Mouse (Mus musculus) liver, embryonic 15.5 days (tissue): ENCODE measurements around the gene Fscn2. TPM values are rescaled to one million over a fixed set of nuclear protein-coding genes. Genes with fewer than 3 reads are reported as not detected.
A peak's percentile ranks its signal among the peaks of the same experiment; 100 is the strongest.

Experiments used
- ATAC-seq: fragments of 200-750 bp; cut with Nextera tagmentation; 2 replicates; pipeline ENCODE4 v1.8.0; 2017; ENCODE audit warnings: moderate number of reproducible peaks, mild to moderate bottlenecking, moderate library complexity; ENCODE audit not compliant: insufficient read depth
- H3K27ac ChIP-seq: fragments of 300-500 bp; sonication (generic); replicated peaks from 2 replicates; pipeline ENCODE4 v1.5.1; 2015; ENCODE audit warnings: mild to moderate bottlenecking, inconsistent platforms
- H3K27me3 ChIP-seq: fragments of 300-500 bp; sonication (generic); 2 replicates; pipeline ENCODE4 v1.6.1; 2015; ENCODE audit warnings: mild to moderate bottlenecking, inconsistent platforms
- H3K36me3 ChIP-seq: fragments of 300-500 bp; sonication (generic); replicated peaks from 2 replicates; pipeline ENCODE4 v1.6.1; 2015; ENCODE audit warnings: moderate library complexity, mild to moderate bottlenecking, inconsistent platforms
- H3K4me1 ChIP-seq: fragments of 300-500 bp; sonication (generic); replicated peaks from 2 replicates; pipeline ENCODE4 v1.6.1; 2015; ENCODE audit warnings: inconsistent platforms
- H3K4me2 ChIP-seq: fragments of 300-500 bp; sonication (generic); 2 replicates; pipeline ENCODE4 v1.6.1; 2015; ENCODE audit warnings: moderate library complexity, mild to moderate bottlenecking, inconsistent platforms
- H3K4me3 ChIP-seq: fragments of 300-500 bp; sonication (generic); replicated peaks from 2 replicates; pipeline ENCODE4 v1.5.1; 2015; ENCODE audit warnings: mild to moderate bottlenecking, inconsistent platforms
- H3K9ac ChIP-seq: fragments of 300-500 bp; sonication (generic); 2 replicates; pipeline ENCODE4 v1.6.1; 2015; ENCODE audit warnings: moderate library complexity, mild to moderate bottlenecking, inconsistent platforms
- H3K9me3 ChIP-seq: fragments of 300-500 bp; sonication (generic); replicated peaks from 2 replicates; pipeline ENCODE4 v1.6.1; 2016; ENCODE audit warnings: inconsistent platforms
- WGBS: fragments of 180-500 bp; shearing (Covaris S2); methylation state at CpG from one replicate; pipeline ENCODE4 v1.1.7; 2015; ENCODE audit warnings: mixed read lengths; ENCODE audit not compliant: insufficient replicate concordance; 5-methylcytosine and 5-hydroxymethylcytosine counted together
- polyA plus RNA-seq: library from polyadenylated mRNA; unstranded; fragments of >200 nt; fragmentation: Nextera tagmentation; extraction: Ambion mirVana; gene quantifications from 2 replicates; pipeline ENCODE4 v1.2.1, GENCODE M21; 2015

Fscn2 gene
- polyA plus RNA-seq = not detected in 2 replicates

DNA sequence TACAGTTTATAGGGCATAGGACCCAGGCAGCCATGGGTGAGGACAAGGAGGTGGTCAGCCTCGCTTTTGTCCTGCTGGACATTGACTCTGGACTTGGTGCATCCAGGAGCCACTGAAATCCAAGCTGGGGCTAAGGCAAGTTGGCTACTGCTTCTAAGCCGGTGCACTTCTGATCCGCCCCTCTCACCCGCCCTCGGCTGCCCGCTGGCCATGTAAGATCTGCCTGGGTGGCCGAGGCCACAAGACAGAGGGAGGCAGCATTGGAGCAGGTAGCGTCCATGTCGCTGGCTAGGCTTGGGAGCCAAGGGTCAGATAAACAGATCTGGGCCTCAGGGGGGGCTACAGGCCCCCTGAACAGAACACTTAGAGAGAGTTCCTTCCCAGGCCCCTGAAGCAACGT, at the start of gene Fscn2:
Fscn2 (plus strand) TSS at position 240 of the 400 bp plus-strand sequence.
- H3K9me3 ChIP-seq = no peaks in the 10 kb centered on the region
- no peak within 1 kb of the TSS for H3K4me3 ChIP-seq
- ATAC-seq = no peak
- peaks cover 12% of the 10 kb centered on the region; the same call in 1 of the 2 replicates for H3K27me3 ChIP-seq
- H3K36me3 ChIP-seq = no peaks in the 10 kb centered on the region
- H3K4me2 ChIP-seq = no peak within 1 kb of the TSS
- 75% methylated on average over 10 of the region's 10 CpGs for WGBS
- H3K9ac ChIP-seq = no peak within 1 kb of the TSS
- H3K27ac ChIP-seq = no peak within 1 kb of the TSS
- H3K4me1 ChIP-seq = peaks cover 20% of the 10 kb centered on the region

DNA sequence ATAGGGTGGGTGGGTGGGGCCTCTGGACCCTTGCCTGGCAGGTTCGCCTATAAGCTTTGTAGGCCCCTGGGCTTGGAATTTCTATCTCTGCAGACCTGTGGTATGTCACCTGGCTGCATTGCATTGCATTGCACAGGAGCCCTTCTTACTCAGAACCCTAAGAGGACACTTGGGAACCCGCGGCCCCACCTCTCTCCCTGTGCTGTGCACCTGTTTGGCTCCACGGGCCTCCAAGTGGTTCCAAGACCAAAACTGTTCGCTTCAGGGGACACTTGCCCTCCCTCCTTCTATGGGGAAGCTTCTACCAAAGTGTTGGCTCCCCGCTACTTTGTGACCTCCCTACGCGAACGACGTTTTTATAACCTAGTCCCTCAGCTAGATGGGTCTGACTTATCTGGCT, 49.8 kb upstream of the Fscn2 start:
- H3K9ac ChIP-seq = peak overlapping the region; percentile 70; the same call in 1 of the 2 replicates
- H3K4me3 ChIP-seq = peak overlapping the region; percentile 64
- ATAC-seq = no peak
- H3K4me1 ChIP-seq = peaks cover 58% of the 10 kb centered on the region
- 63% methylated on average over 10 of the region's 10 CpGs for whole genome bisulfite sequencing
- peaks cover 44% of the 10 kb centered on the region for H3K27me3 ChIP-seq
- peak overlapping the region; percentile 51 for H3K27ac ChIP-seq
- H3K9me3 ChIP-seq = no peaks in the 10 kb centered on the region
- no peaks in the 10 kb centered on the region for H3K36me3 ChIP-seq
- peak overlapping the region; percentile 95 for H3K4me2 ChIP-seq

DNA sequence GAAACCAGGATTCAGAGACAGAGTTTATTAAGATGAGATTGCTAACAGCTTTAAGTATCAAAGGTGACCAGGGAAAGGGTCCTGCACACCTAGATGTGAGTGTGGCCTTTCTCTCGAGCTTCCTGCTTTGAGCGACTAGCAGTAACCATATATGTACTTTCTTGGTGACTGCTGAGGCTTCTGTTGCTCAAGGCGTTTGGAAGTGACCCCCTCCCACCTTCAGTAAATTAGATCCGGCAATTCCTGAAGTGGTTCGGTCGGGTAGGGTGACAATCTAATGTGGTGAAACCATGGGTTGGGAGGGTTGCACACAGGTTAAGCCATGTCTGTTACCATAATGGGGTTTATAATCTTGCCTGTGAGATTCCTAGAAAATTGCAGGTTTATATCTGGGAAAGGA, 49.3 kb upstream of the Fscn2 start:
- WGBS = 76% methylated on average over 6 of the region's 6 CpGs
- ATAC-seq = no peak
- Histone ChIP-seq H3K4me2 (no peak overlapping the region), H3K36me3 (no peaks in the 10 kb centered on the region), H3K4me1 (peaks cover 58% of the 10 kb centered on the region), H3K4me3 (no peak overlapping the region), H3K9ac (no peak overlapping the region), H3K9me3 (no peaks in the 10 kb centered on the region), H3K27ac (no peak overlapping the region), H3K27me3 (peaks cover 39% of the 10 kb centered on the region)

DNA sequence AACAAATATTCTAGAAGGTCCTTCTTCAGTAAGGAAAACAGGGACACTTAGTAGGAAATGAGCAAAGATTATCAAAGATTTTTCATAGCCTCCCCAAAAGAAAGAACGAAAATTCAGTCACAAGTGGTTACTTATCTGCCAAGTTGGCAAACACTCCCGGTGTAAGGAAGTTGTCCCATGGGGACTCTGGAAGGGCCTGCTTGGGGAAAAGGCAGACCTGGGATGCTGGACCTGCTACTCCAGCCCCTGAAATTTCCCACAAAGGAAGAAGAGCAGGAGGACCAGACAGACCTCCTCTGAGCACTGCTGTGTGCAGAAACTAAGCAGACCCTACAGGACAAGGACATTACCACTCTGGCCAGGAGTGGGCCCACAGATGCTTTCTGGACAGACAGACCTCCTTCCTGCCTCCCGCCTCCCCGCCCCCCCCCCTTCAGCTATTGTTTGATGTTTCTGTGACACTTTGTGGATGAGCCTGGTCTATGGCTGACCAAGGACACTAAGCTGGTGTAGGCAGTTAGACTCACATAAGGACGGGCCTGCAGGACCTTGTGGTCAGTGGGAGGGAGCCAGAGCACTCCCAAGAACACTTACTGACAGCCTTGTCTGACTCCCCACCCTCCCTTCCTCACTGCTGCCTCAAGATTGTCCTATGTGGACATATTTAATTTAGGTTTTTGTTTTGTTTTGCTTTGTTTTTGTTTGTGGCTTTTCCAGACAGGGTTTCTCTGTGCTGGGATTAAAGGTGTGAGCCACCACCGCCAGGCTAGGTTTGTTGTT, 47.2 kb upstream of the Fscn2 start:
- Histone ChIP-seq H3K4me1 (peaks cover 48% of the 10 kb centered on the region), H3K36me3 (no peaks in the 10 kb centered on the region), H3K9me3 (no peaks in the 10 kb centered on the region), H3K4me3 (no peak overlapping the region), H3K4me2 (no peak overlapping the region), H3K9ac (no peak overlapping the region), H3K27ac (no peak overlapping the region), H3K27me3 (peaks cover 22% of the 10 kb centered on the region)
- WGBS = 57% methylated on average over 6 of the region's 6 CpGs
- ATAC-seq = no peak

DNA sequence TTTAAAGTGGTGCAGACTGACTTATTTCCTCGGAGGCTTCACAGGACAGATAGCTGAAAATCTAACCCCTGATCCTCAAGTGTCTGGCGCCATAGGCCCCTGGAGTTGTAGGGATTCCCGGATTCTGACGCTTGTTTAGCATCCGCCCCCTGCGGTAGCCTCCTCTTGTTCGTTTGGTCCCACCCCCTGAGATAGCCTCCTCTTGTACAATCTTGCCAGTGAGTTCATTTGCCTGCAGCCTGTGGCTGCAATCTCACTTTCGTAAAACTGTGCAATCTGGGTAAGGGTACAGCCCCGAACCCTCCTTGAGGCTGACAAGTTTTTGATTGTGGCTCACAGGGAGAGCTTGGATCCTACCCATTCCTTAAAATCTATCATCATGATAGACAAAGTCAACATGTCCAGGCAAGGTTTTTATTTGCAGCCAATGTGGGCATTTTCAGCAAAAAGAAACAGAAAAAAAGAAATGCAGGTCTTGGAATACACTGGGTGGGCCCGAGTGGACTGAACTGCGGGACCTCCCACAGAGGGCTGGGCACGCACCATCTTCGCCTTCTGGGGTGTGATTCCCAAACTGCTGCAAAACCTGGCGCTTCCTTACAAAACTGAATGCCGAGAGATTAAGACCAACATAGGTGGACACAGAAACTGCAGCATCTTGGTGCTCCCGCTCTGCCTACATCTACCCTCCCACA, 46.5 kb upstream of the Fscn2 start:
- Histone ChIP-seq H3K27ac (peak overlapping the region; percentile 89), H3K36me3 (no peaks in the 10 kb centered on the region), H3K4me1 (peaks cover 48% of the 10 kb centered on the region), H3K4me3 (peak overlapping the region; percentile 62), H3K27me3 (peaks cover 17% of the 10 kb centered on the region), H3K4me2 (peak overlapping the region; percentile 95), H3K9me3 (no peaks in the 10 kb centered on the region), H3K9ac (peak overlapping the region; percentile 68)
- 71% methylated on average over 16 of the region's 16 CpGs for WGBS
- ATAC-seq = no peak

DNA sequence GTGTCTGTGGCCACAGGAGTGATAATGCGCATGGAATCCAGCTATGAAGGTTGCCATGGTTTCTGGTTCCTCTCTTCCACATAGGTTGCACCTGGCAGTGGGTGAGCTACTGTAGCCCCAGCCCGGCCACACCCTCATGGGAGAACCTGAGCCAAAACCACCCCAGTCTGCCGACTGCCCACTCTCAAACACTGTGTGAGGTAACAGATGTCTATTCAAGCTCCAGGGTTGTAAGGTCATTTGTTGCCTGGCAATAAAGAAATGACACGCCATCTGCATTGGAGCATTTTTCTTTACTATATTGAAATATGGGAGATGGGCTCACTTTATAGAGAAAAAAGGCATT, 45.9 kb upstream of the Fscn2 start:
- 33% methylated on average over 4 of the region's 4 CpGs for whole genome bisulfite sequencing
- no peaks in the 10 kb centered on the region for H3K9me3 ChIP-seq
- H3K4me3 ChIP-seq = peak overlapping the region; percentile 62

DNA sequence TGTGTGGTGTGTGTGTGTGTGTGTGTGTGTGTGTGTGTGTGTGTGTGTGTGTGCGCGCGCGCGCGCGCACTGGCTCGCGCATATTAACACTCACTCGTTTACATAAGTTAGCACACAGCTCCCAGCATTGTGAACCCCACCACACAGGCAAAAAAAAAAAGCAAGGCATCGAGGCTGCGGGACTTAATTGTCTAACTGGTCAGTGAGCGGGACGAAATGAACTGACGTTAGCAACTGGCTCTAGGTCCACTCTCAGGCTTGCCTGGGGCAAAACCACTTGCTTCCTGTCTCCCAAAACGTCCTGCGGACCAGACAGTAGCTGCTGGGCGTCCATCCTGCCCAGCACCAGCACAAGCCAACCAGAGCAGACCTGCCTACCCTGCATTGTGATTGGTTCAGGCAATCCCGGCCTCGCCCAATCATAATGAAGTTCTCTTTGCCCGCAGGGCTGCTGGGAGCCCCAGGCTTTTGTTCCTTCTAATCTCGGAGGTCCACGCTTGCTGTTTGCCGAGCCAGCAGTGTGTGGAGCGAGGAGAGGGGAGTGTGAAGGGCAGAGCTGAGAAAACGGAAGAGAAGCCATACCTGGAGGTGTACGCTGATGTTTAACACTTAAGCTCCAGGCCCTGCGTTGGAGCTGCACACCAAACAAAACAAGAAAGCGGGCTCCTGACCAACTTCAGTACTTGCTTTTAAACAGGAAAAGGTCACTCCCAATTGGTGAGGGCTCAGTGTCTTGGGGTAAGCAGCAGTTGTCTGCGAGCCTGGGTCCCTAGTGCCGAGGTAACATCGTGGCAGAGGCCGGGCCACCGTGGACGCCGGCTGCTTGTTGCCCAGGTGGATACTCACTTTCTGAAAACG, 45.3 kb upstream of the Fscn2 start:
- H3K36me3 ChIP-seq = no peaks in the 10 kb centered on the region
- peak overlapping the region; percentile 95 for H3K4me2 ChIP-seq
- peaks cover 38% of the 10 kb centered on the region for H3K4me1 ChIP-seq
- no peaks in the 10 kb centered on the region for H3K9me3 ChIP-seq
- peak overlapping the region; percentile 62 for H3K4me3 ChIP-seq
- peak; percentile 97 for ATAC-seq
- 0 out of 2 replicates have a peak, but pooled peaks cover 7% of the 10 kb centered on the region for H3K27me3 ChIP-seq
- WGBS = 6% methylated on average over 37 of the region's 37 CpGs
- H3K9ac ChIP-seq = peak overlapping the region; percentile 68
- H3K27ac ChIP-seq = peak overlapping the region; percentile 89

More for the DNA sequence above, 45.9 kb upstream of the Fscn2 start:
- H3K9ac ChIP-seq = peak overlapping the region; percentile 68
- H3K4me2 ChIP-seq = peak overlapping the region; percentile 95
- peaks cover 11% of the 10 kb centered on the region for H3K27me3 ChIP-seq
- no peak for ATAC-seq
- peak overlapping the region; percentile 89 for H3K27ac ChIP-seq
- peaks cover 45% of the 10 kb centered on the region for H3K4me1 ChIP-seq
- no peaks in the 10 kb centered on the region for H3K36me3 ChIP-seq

DNA sequence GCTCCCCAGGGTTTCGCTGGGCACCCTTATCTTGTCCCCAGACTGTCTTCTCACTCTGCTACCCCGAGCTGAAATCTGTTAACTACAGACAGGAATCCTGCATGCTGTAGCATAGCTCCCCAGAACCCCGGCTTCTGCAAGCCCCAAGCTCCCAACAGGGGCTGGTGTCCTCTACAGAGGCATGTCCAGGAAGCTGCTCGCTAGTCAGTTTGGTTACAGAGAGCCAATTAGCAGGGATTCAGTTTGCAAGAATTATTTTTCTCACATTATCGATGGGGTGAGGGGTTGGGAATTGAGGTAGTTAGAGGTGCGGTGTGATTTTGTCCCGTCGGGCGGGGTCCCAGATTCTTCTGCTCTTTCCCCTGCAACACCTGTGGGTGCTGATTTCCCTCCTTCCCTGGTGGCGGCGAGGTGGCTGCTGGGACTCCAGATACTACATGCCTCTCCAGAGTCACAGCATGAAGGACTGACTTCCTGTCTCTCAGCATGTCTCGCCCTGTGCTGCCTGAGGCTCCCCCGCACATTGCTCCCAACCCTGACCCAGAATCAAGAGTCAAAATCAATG, 44.6 kb upstream of the Fscn2 start:
- H3K27ac ChIP-seq = peak overlapping the region; percentile 89
- H3K4me2 ChIP-seq = peak overlapping the region; percentile 95
- ATAC-seq = peak; percentile 54
- peaks cover 31% of the 10 kb centered on the region for H3K4me1 ChIP-seq
- 8% methylated on average over 13 of the region's 13 CpGs for WGBS
- H3K36me3 ChIP-seq = no peaks in the 10 kb centered on the region
- peak overlapping the region; percentile 68 for H3K9ac ChIP-seq
- H3K27me3 ChIP-seq = no peaks in the 10 kb centered on the region
- H3K4me3 ChIP-seq = peak overlapping the region; percentile 62
- H3K9me3 ChIP-seq = no peaks in the 10 kb centered on the region

DNA sequence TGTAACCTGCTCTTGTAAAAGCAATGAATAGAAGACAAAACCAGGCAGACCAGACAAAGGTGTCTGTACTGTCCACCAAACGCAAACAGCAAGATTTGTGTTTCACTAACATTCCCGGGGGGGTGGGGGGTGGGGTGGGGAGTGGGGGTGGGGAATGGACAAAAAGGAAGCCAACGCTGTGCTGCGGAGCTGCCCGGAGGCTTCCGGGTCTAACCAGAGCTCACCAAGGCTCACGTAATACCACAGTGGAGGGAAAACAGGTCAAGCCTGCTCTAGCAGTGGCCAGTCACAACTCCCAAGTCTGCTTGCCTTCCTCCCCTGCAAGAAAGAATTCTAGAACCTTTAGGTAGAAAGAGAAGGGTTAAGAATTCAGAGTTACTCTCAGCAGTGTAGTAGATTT, 43.9 kb upstream of the Fscn2 start:
- WGBS = 50% methylated on average over 7 of the region's 7 CpGs
- Histone ChIP-seq H3K27ac (peak overlapping the region; percentile 89; the same call in 1 of the 2 replicates), H3K4me2 (peak overlapping the region; percentile 95), H3K4me3 (no peak overlapping the region), H3K4me1 (peaks cover 31% of the 10 kb centered on the region), H3K9me3 (no peaks in the 10 kb centered on the region), H3K9ac (no peak overlapping the region), H3K27me3 (no peaks in the 10 kb centered on the region), H3K36me3 (no peaks in the 10 kb centered on the region)
- ATAC-seq = no peak

DNA sequence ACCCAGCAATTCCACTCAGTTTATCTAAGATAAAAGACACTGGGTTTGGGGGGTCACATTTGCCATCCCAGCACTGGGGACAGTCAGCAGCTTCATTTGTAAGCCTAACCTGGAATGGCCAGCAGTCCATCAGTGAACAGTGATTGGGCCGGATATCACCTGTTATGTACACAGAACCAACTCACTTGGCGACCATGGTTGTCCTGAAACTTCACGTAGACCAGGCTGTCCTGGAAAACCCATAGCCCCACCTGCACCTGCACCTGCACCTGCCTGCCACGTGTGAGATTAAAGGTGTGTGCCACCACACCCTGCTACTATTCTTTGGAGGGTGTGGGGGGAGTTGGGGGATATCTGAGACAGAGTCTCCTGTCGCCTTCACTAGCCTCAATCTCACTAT, 42.0 kb upstream of the Fscn2 start:
- no peaks in the 10 kb centered on the region for H3K9me3 ChIP-seq

More for the DNA sequence above, 42.0 kb upstream of the Fscn2 start:
- Histone ChIP-seq H3K4me3 (no peak overlapping the region), H3K27me3 (no peaks in the 10 kb centered on the region), H3K36me3 (no peaks in the 10 kb centered on the region), H3K4me1 (peaks cover 31% of the 10 kb centered on the region), H3K4me2 (no peak overlapping the region), H3K9ac (no peak overlapping the region), H3K27ac (no peak overlapping the region)
- 70% methylated on average over 5 of the region's 5 CpGs for WGBS
- no peak for ATAC-seq
